Mouse (Mus musculus) megakaryocyte, embryonic 14.5 days (primary cell): ENCODE data around the gene Dab1. TPM values are rescaled to one million over a fixed set of nuclear protein-coding genes. Genes with fewer than 3 reads are reported as not detected.

Source experiments
- H3K27me3 ChIP-seq: replicated peaks from 2 replicates; pipeline ENCODE3; 2012; ENCODE audit warnings: inconsistent platforms
- H3K36me3 ChIP-seq: replicated peaks from 2 replicates; pipeline ENCODE3; 2012; ENCODE audit warnings: low read length, inconsistent platforms, mixed read lengths
- H3K4me1 ChIP-seq: 2 replicates; pipeline ENCODE4 v1.6.1; 2012; ENCODE audit warnings: inconsistent platforms
- H3K4me3 ChIP-seq: replicated peaks from 2 replicates; pipeline ENCODE3; 2012; ENCODE audit warnings: moderate library complexity, mild to moderate bottlenecking, inconsistent platforms
- H3K9me3 ChIP-seq: 2 replicates; pipeline ENCODE4 v1.6.1; 2012; ENCODE audit warnings: inconsistent platforms
- FLI1 ChIP-seq: IDR thresholded peaks from 2 replicates; pipeline ENCODE4 v1.6.1; 2012; ENCODE audit warnings: low read length, inconsistent platforms, mixed read lengths
- GATA1 ChIP-seq: IDR thresholded peaks from 3 replicates; pipeline ENCODE4 v1.6.1; 2012; ENCODE audit warnings: mixed read lengths, low read length, inconsistent platforms, borderline replicate concordance
- polyA plus RNA-seq: library from polyadenylated mRNA; stranded (reverse); fragments of >175 nt; gene quantifications from 2 replicates; pipeline ENCODE4 v1.2.3, GENCODE M21; 2012; ENCODE audit warnings: low replicate concordance; ENCODE audit not compliant: insufficient read depth

Dab1 gene
- polyA plus RNA-seq, 1 experiment, result not detected

DNA sequence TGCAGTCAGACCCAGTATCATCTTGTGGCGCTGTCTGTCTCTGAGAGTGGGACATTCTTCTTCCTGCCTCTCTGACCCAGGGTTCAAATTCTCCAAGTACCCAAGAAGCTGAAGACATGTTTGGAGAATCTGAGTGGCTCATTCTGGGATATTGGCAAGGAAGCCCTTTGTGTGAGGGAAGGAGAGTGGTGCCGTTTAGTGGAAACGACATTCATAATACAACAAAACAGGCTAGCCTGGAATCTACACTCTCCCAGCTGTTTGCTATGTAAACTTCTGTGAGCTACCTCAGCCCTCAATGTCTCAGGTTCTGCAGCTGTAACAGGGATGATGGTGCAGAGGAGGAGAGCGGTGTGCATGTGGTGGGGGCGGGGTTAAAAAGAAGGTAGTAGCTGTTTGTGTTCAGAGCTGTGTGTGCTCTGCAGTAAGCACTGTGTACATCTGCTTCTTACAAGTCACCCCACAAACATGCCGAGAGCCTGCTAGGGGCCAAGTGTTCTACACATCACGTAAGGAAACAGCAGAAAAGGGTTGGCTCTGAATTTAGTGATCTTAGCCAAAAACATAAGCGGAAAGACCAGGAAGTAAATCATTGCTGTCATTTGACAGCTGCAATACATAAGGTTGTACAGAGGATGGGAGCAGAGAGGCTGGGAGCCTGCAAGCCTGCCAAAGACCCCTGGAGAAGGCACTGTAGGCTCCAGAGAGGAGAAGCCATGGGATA is 174.6 kb downstream of the Dab1 start:
- Histone ChIP-seq H3K4me3 (peak overlapping the region; percentile 33), H3K9me3 (peaks cover 22% of the 10 kb centered on the region), H3K27me3 (no peaks in the 10 kb centered on the region), H3K4me1 (no peaks in the 10 kb centered on the region), H3K36me3 (no peaks in the 10 kb centered on the region)
- TF ChIP-seq FLI1 (no peak), GATA1 (no peak)

DNA sequence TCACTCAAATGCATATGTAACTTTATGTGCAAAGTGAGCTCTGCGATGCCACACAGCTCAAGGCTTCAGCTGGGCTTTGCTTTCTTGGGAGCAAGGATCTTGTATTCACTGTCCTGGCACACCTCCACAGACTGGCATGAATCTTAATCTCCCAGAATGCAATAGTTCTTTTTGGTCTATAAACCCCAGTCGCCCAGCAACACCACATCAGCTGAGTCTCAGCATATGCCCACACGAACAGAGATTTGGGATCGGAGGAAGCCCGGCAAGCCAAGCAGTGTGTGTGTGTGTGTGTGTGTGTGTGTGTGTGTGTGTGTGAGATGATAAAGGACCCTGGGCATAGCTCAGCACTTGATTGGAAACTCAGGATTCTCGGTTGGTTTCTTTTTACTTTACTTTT is 177.3 kb downstream of the Dab1 start:
- TF ChIP-seq GATA1 (no peak), FLI1 (no peak)
- no peak overlapping the region for H3K4me3 ChIP-seq
- peaks cover 20% of the 10 kb centered on the region; the same call in 1 of the 2 replicates for H3K9me3 ChIP-seq
- no peaks in the 10 kb centered on the region for H3K36me3 ChIP-seq
- H3K4me1 ChIP-seq, result no peaks in the 10 kb centered on the region
- H3K27me3 ChIP-seq, result no peaks in the 10 kb centered on the region

DNA sequence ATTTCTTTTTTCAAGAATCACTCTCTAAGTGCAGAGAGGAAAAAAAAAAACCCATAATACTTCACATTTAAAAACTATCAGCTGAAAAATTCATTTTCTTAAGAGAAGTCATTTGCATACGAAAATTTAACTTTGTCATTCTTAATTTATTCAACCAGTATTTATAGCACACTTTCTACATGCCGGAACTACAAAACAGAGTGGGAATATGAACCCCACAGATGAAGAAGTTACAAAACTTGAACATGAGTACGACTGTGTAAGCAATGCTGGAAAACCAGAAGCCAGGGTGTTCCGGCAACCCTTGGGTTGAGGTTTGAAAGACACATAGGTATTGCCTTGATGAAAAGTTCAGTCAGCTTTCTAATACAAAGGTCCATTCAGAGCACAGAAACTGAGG is 183.3 kb downstream of the Dab1 start:
- TF ChIP-seq GATA1 (no peak), FLI1 (no peak)
- Histone ChIP-seq H3K4me1 (no peaks in the 10 kb centered on the region), H3K36me3 (no peaks in the 10 kb centered on the region), H3K4me3 (no peak overlapping the region), H3K9me3 (peaks cover 5% of the 10 kb centered on the region; the same call in 1 of the 2 replicates), H3K27me3 (no peaks in the 10 kb centered on the region)

DNA sequence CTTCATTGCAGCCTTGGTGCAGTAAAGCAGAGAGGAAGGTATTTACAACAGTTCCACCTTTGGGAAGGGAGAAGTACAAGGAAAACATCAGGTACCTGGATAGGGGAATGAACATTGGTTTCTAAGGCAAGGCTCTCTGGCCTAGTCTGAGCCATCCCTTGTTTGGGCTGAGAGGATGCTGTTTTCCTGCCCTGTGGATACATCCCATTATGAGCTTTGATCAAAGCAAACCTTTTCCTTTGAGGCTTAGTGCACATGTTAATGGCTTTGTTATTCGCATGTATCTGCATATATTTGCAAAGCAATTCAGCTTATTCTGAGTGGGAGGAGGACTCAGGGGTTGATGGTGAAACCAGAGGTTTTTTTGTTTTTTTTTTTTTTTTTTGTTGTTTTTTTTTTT is 185.3 kb downstream of the Dab1 start:
- Histone ChIP-seq H3K4me1 (no peaks in the 10 kb centered on the region), H3K4me3 (no peak overlapping the region), H3K27me3 (no peaks in the 10 kb centered on the region), H3K36me3 (no peaks in the 10 kb centered on the region), H3K9me3 (peaks cover 5% of the 10 kb centered on the region; the same call in 1 of the 2 replicates)
- TF ChIP-seq GATA1, result no peak
- no peak for TF ChIP-seq FLI1

DNA sequence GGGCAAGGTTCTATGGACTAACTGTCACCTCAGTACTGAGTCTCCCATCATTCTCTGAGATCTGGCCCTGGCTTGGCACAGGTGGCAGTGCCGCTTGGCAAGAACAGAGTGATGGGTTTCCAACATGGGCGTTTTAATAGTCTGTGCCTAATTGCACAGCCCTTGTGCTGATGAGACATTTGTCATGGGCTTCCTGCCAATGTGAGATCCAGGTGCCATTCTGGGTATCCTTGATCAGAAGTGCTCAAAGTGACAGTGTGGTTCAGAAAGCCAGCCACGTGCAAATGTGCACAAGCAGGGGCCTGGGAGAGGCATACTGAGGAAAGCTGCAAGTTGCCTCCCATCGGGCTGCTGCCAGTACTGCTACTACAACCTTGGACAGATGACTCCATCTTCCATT is 203.5 kb downstream of the Dab1 start:
- H3K9me3 ChIP-seq, result peaks cover 32% of the 10 kb centered on the region
- H3K4me1 ChIP-seq, result no peaks in the 10 kb centered on the region
- no peak overlapping the region for H3K4me3 ChIP-seq
- no peaks in the 10 kb centered on the region for H3K36me3 ChIP-seq
- TF ChIP-seq FLI1 (no peak), GATA1 (no peak)
- no peaks in the 10 kb centered on the region for H3K27me3 ChIP-seq

DNA sequence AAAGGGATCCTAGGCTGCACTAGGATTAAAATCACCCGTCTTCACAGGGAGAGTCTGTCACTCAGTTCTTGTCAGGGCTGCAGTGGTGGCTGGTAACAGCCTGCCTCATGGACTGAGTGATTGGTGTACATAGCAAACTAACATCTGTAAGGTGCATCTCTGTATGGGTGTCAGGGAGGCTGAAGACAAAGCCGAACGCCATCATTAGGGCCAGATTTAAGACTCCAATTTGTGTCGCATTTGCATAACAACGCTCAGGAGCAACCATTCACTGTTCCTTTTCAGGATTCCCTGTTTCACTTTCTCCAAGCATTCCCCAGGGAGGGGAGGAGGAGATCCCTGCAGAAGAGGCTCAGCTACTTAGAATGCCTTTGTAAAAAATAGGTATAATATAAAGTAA is 219.2 kb downstream of the Dab1 start:
- TF ChIP-seq GATA1 (no peak), FLI1 (no peak)
- H3K9me3 ChIP-seq, result peaks cover 27% of the 10 kb centered on the region
- H3K4me1 ChIP-seq, result no peaks in the 10 kb centered on the region
- no peak overlapping the region for H3K4me3 ChIP-seq
- no peaks in the 10 kb centered on the region for H3K36me3 ChIP-seq
- H3K27me3 ChIP-seq, result no peaks in the 10 kb centered on the region

DNA sequence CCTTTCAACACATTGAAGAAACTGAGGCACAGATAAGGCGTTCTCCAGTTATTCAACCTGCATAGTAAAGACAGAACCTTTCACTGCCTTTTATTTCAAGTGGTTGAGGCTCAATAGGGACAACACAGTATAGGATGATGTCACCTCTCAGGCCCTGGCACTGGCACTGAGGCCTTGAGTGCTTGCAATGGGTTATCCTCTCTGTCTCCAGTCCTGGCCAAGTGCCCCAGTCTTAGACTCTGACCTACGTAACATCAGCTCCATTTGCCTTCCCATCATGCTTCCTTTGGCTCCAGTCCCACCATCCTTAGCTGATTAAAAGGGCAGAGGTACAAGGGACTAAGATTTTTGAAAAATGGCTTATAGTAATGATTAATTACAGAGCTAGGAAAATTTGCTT is 220.4 kb downstream of the Dab1 start:
- Histone ChIP-seq H3K9me3 (peaks cover 30% of the 10 kb centered on the region), H3K4me3 (no peak overlapping the region), H3K4me1 (no peaks in the 10 kb centered on the region), H3K27me3 (no peaks in the 10 kb centered on the region), H3K36me3 (no peaks in the 10 kb centered on the region)
- TF ChIP-seq FLI1 (no peak), GATA1 (no peak)

DNA sequence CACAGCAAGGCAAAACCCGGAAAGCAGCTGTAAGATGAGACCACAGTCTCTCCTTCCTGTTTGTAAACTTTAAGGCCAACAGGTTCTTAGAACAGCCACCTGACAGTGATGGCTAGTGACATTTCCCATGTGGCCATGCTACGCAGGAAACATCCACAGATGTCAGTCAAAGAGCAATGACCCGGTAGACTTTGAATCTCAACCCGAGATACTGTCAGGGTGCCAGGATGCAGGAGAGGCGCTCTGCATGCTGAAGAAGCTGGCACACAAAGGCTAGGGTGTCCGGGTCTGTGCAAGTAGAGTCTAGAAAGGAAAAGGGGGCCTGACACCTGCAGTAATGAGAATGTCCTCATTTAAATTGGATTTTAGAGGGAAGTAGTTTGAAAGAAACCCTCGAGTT is 222.0 kb downstream of the Dab1 start:
- no peaks in the 10 kb centered on the region for H3K27me3 ChIP-seq
- H3K36me3 ChIP-seq, result no peaks in the 10 kb centered on the region
- no peaks in the 10 kb centered on the region for H3K4me1 ChIP-seq
- no peak overlapping the region for H3K4me3 ChIP-seq
- TF ChIP-seq GATA1, result no peak
- TF ChIP-seq FLI1, result no peak
- H3K9me3 ChIP-seq, result peaks cover 37% of the 10 kb centered on the region

DNA sequence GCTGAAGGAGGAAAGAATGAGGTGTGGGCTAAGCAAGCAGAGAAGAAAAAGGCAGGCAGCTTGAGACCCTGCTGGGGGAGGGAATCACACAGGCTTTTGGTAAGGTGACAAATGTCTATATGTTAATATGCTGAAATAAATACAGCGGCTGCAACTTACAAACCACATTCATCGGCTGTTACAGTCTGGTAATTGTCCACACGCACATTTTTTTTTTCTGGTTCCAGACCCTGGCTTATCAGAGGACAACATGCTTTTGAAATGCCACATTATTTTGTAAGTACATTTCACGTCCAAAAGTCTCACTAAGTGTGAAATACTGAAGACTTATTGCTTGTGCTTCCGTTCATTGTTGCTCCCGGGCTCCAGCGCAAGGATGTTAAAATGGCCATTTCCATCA is 225.5 kb downstream of the Dab1 start:
- Histone ChIP-seq H3K4me1 (no peaks in the 10 kb centered on the region), H3K27me3 (no peaks in the 10 kb centered on the region), H3K36me3 (no peaks in the 10 kb centered on the region), H3K4me3 (no peak overlapping the region), H3K9me3 (peaks cover 26% of the 10 kb centered on the region; the same call in 1 of the 2 replicates)
- TF ChIP-seq FLI1, result no peak
- no peak for TF ChIP-seq GATA1

DNA sequence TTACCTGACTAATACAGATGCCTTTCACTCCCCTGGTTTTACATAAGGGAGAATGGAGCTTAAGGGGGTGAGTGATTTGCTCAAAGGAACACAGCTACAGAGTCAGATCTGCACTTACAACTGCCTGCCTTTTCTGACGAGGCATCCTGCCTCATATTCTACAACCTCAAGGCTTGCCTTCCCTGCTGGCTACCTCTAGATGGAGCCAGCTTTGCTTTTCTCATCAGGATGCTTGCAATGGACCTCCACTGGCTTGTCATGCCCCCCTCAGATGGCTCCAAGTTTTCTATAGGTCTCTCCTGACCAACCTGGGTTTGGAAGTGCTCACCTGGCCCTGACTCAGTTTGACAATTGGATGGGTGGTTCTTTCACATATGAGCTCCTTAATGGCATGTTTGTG is 238.0 kb downstream of the Dab1 start:
- TF ChIP-seq FLI1 (no peak), GATA1 (no peak)
- H3K4me1 ChIP-seq, result no peaks in the 10 kb centered on the region
- peaks cover 32% of the 10 kb centered on the region for H3K9me3 ChIP-seq
- H3K27me3 ChIP-seq, result no peaks in the 10 kb centered on the region
- no peak overlapping the region for H3K4me3 ChIP-seq
- H3K36me3 ChIP-seq, result no peaks in the 10 kb centered on the region
